Mouse (Mus musculus) spleen, adult 18-20 months (tissue): ENCODE measurements around the gene Gm42674.

Source experiments
- DNase-seq, 2 experiments: peaks; one replicate each; pipeline ENCODE4 v3.0.0; 2022; ENCODE audit warnings: mixed read lengths in 2 of 2

The Gm42674 gene

GRCm38 (mm10) chr3:90626266-90627021 is 24.7 kb downstream of the Gm42674 start:
- no peak for DNase-seq

- DNase-seq = no peak
Observed at GRCm38 (mm10) chr3:90627366-90627765, 25.7 kb downstream of the Gm42674 start.

GRCm38 (mm10) chr3:90627807-90628206 is 26.1 kb downstream of the Gm42674 start:
- DNase-seq = no peak

- DNase-seq = no peak
Observed at GRCm38 (mm10) chr3:90629298-90629697, 27.6 kb downstream of the Gm42674 start.

GRCm38 (mm10) chr3:90631984-90632383 is 30.3 kb downstream of the Gm42674 start:
- no peak for DNase-seq

GRCm38 (mm10) chr3:90638511-90639275 is 37.0 kb downstream of the Gm42674 start:
- DNase-seq = no peak

GRCm38 (mm10) chr3:90639511-90640154 is 37.9 kb downstream of the Gm42674 start:
- peak; percentile 29 to 63 for DNase-seq

GRCm38 (mm10) chr3:90640981-90641380 is 39.3 kb downstream of the Gm42674 start:
- no peak for DNase-seq

GRCm38 (mm10) chr3:90644220-90644619 is 42.5 kb downstream of the Gm42674 start:
- peak; percentile 15 to 55 for DNase-seq

- DNase-seq = no peak
Observed at GRCm38 (mm10) chr3:90647291-90647690, 45.6 kb downstream of the Gm42674 start.

GRCm38 (mm10) chr3:90648981-90649380 is 47.3 kb downstream of the Gm42674 start:
- no peak for DNase-seq

- DNase-seq = no peak
Observed at GRCm38 (mm10) chr3:90649832-90650231, 48.1 kb downstream of the Gm42674 start.

GRCm38 (mm10) chr3:90652878-90653508 is 51.3 kb downstream of the Gm42674 start:
- DNase-seq = peak; percentile 11 to 66

GRCm38 (mm10) chr3:90653717-90654116 is 52.0 kb downstream of the Gm42674 start, which contains the start of gene S100a7a:
TSS of gene S100a7a (plus strand) at chr3:90654017.
- DNase-seq = no peak
